Mouse (Mus musculus) T-helper 2 cell (primary cell): Measurements from ENCODE around the gene Fam83d.

Source experiments
- in situ Hi-C: fragments of 300-600 bp; cut with MboI, MseI; formaldehyde crosslinking; loops from one replicate; pipeline ENCODE4 v1.15.1; 2025; ENCODE audit warnings: high pct_unique_total_duplicates

The Fam83d gene

DNA sequence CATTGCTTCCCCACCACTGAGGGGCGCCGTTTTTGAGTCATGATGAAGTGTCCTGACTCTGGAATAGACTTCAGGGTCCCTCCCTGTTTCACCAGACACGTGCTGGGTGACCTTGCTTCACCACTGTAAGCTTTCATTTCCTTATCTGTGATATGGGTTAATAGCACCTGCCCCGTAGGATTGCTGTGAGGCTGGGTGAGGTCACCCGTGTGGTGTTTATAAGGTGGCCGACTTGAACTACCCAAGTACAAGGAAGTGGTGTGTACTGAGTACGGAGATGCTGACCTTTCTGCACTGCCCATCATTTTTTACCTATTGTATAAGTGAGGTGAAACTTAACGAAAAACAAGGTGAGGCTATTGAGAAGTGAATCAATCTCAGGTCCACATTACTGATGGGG, 35.7 kb downstream of the Fam83d start:
- in situ Hi-C loops: no loop called here

DNA sequence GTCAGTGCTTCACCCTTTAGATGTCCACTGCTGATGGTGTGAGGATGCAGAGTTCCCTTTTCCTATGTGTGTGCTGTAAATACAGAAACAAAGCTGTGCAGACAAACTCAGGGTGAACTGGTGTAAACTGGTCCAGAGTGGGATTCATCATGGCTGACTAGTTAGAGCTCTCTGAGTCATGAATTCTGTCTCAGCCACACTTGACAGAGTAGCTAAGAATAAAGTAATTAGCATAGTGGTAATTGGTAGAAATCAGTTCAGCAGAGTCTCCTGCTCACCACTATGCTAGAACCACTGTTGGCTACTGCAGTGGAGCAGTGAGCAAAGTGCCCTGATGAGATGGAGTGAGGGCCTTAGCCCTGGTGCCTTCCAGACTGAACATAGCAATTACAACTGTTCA, 47.8 kb downstream of the Fam83d start:
- in situ Hi-C loops: no loop called here

- in situ Hi-C loops: no loop called here
These were observed 48.3 kb downstream of the Fam83d start for GRCm38 (mm10) chr2:158816239-158816638.

DNA sequence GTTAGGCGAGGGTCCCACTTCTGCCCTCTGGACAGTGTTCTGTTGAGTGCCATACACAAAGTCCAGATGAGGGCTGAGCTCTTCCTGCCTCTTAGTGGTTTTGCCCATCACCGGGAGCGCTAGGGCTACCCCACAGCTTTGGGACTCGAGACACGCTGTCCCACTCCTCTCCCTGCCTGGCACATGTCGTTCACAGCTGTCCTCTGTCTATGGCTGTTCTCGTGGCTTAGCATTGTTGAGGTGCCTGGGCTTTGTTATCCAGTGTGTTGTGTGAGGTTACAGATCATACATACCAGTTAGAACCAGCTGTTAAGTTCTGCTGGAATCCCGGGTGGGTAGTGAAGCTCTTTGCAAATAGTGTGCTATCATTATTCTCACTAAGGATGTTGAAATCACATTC, 49.8 kb downstream of the Fam83d start:
- in situ Hi-C loops: no loop called here

DNA sequence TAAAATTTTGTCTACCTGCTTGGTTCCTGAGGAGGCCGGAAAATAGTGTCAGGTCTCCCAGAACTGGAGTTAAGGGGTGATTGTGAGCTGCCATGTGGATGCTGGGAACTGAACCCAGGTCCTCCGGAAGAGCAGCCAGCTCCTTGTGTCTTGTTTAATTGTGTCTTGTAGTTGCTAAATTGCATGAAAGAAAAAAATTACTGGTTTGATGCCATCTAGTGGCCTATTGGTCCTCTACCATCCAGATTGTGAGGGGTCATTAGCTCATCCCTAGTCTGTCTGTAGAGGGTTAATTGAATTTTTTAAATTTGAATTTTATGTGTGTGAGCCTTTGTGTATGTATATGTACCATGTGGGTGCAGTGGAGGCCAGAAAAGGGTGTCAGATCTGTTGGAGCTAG, 60.2 kb downstream of the Fam83d start:
- in situ Hi-C loops: no loop called here

GRCm38 (mm10) chr2:158829746-158830145, 61.9 kb downstream of the Fam83d start:
- in situ Hi-C loops: no loop called here

GRCm38 (mm10) chr2:158833221-158833620, 65.3 kb downstream of the Fam83d start:
- in situ Hi-C loops: no loop called here

DNA sequence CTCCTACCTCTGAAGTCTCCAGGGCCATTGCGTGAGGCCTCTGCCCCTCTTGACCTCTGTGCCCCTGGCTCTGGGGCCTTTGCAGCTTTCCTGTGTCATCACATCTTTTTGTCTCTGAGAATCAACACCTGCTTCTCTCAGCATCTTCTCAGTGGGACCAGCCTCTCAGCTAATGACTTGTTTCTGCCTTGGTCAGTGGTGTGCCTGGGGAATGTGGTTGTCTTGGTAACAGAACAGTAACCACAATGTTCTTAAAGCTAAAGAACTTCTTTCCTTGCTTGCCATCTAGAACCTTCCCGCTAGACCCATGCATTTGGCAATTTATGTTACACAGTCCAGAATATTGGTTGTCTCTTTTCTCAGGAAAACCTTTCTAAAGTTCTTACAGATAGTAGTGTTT, 65.8 kb downstream of the Fam83d start:
- in situ Hi-C loops: no loop called here
